Mouse (Mus musculus): ENCODE results near the gene Ptcd1. TPM values are rescaled to one million over a fixed set of nuclear protein-coding genes. Genes with fewer than 3 reads are reported as not detected.
"Not testable (repeated sequence)": the region's sequence is repeated elsewhere in the genome, so short reads cannot be mapped to it uniquely, and the experiment has no call there.

Ptcd1 gene
- 19.4 and 20.9 TPM in 2 replicates for polyA plus RNA-seq (2015; fragmentation: Nextera tagmentation; extraction: Ambion mirVana)

DNA sequence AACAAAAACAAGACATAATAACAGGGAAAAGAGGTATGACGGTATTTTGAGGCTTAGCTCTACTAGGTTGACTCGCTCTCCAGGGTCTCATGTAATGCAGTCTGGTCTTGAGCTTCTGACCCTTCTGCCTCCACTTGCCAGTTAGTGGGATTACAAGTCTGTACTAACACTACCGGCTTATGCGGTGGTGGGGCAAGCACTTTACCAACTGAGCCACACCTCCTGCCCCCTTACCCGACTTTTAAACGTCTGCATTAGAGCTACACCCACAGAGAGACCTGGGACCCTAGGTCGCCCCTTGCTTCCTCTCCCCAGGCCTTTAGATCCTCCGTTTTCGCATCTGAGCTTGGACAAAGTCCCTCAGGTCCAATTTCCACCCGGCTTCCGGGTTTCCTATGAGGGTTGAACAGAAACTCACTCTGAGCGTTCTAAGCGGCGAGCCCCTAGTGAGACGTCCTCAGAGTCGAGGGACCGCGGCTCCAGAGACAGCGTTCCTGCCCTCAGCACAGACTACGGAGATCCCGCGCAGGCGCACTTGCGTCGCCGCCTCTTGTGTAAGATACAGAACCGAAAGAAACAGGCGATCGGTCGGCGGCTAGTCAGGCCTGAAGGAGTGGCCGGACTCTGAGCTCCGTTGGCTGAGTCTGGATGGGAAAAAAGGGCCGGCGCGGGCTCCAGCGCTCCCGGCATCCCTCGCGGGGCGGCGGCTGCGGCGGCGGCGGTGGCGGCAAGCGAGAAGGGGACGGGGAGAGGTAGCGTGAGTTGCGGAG lies at the start of gene Ptcd1, which contains the start of gene Cpsf4:
Ptcd1 (minus strand) TSS at position 573 of the 770 bp plus-strand sequence.
Cpsf4 (plus strand) TSS at position 678 of the 770 bp plus-strand sequence.
- peak; percentile 95 for ATAC-seq (ENCODE audit: insufficient number of reproducible peaks, insufficient read depth, low FRiP score, low TSS enrichment, low read depth)
- peak within 1 kb of the TSS; percentile 92 for H3K4me2 ChIP-seq
- WGBS = under 1% methylated on average over 51 of the region's 51 CpGs
- peak within 1 kb of the TSS; percentile 88 for H3K27ac ChIP-seq
- H3K4me3 ChIP-seq = peak within 1 kb of the TSS; percentile 94
- H3K27me3 ChIP-seq = no peaks in the 10 kb centered on the region
- peaks cover 48% of the 10 kb centered on the region for H3K36me3 ChIP-seq
- peak within 1 kb of the TSS; percentile 95 for H3K9ac ChIP-seq
- no peaks in the 10 kb centered on the region for H3K9me3 ChIP-seq
- H3K4me1 ChIP-seq = peaks cover 22% of the 10 kb centered on the region

DNA sequence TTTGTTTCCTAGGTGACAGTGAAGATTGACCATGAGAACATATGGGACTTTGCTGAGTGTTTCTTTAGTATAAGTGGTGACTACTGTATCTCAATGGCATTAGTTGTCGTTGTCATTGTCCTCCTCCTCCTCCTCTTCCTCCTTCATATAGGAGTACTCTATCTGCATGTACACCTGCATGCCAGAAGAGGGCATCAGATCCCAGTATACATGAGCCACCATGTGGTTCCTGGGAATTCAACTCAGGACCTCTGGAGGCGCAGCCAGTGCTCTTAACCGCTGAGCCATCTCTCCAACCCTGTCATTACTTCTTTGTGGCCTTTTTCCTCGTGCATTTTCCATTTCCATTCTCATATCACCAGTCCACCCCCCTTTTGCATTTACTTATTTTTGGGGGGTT lies 47.8 kb upstream of the Ptcd1 start:
- Histone ChIP-seq H3K36me3 (peaks cover 80% of the 10 kb centered on the region), H3K27me3 (no peaks in the 10 kb centered on the region), H3K9ac (no peak overlapping the region), H3K4me1 (no peaks in the 10 kb centered on the region), H3K27ac (no peak overlapping the region), H3K4me2 (no peak overlapping the region), H3K9me3 (no peaks in the 10 kb centered on the region), H3K4me3 (no peak overlapping the region)
- 59% methylated on average over 4 of the region's 4 CpGs for WGBS
- no peak for ATAC-seq (ENCODE audit: insufficient number of reproducible peaks, insufficient read depth, low FRiP score, low TSS enrichment, low read depth)

- Histone ChIP-seq H3K9ac (no peak overlapping the region), H3K27ac (no peak overlapping the region), H3K4me1 (no peaks in the 10 kb centered on the region), H3K4me3 (no peak overlapping the region), H3K27me3 (no peaks in the 10 kb centered on the region), H3K9me3 (no peaks in the 10 kb centered on the region), H3K4me2 (no peak overlapping the region), H3K36me3 (peaks cover 79% of the 10 kb centered on the region)
- 97% methylated on average over 3 of the region's 3 CpGs for WGBS
- no peak for ATAC-seq (ENCODE audit: insufficient number of reproducible peaks, insufficient read depth, low FRiP score, low TSS enrichment, low read depth)
Observed at GRCm38 (mm10) chr5:145213505-145213904, 46.6 kb upstream of the Ptcd1 start.

- no peak for ATAC-seq (ENCODE audit: insufficient number of reproducible peaks, insufficient read depth, low FRiP score, low TSS enrichment, low read depth)
- Histone ChIP-seq H3K4me3 (no peak overlapping the region), H3K27ac (no peak overlapping the region), H3K9ac (no peak overlapping the region), H3K4me2 (no peak overlapping the region), H3K27me3 (no peaks in the 10 kb centered on the region), H3K36me3 (peaks cover 73% of the 10 kb centered on the region), H3K4me1 (no peaks in the 10 kb centered on the region), H3K9me3 (no peaks in the 10 kb centered on the region)
- WGBS = 87% methylated on average over 4 of the region's 4 CpGs
Observed at GRCm38 (mm10) chr5:145212216-145212615, 45.3 kb upstream of the Ptcd1 start.

- Histone ChIP-seq H3K4me3 (no peak overlapping the region), H3K36me3 (peaks cover 80% of the 10 kb centered on the region), H3K4me1 (no peaks in the 10 kb centered on the region), H3K9ac (no peak overlapping the region), H3K4me2 (no peak overlapping the region), H3K27me3 (no peaks in the 10 kb centered on the region), H3K27ac (no peak overlapping the region), H3K9me3 (no peaks in the 10 kb centered on the region)
- no peak for ATAC-seq (ENCODE audit: insufficient number of reproducible peaks, insufficient read depth, low FRiP score, low TSS enrichment, low read depth)
- WGBS = 95% methylated on average over 4 of the region's 4 CpGs
Observed at GRCm38 (mm10) chr5:145211340-145211739, 44.4 kb upstream of the Ptcd1 start.

- H3K4me3 ChIP-seq; H3K9me3 ChIP-seq; H3K27me3 ChIP-seq; H3K27ac ChIP-seq; H3K9ac ChIP-seq; ATAC-seq (ENCODE audit: insufficient number of reproducible peaks, insufficient read depth, low FRiP score, low TSS enrichment, low read depth); H3K4me2 ChIP-seq: not testable (repeated sequence)
- WGBS = 44% methylated on average over 11 of the region's 11 CpGs
- Histone ChIP-seq H3K4me1 (peaks cover 12% of the 10 kb centered on the region), H3K36me3 (peaks cover 59% of the 10 kb centered on the region)
Observed at GRCm38 (mm10) chr5:145208391-145208790, 41.5 kb upstream of the Ptcd1 start.

DNA sequence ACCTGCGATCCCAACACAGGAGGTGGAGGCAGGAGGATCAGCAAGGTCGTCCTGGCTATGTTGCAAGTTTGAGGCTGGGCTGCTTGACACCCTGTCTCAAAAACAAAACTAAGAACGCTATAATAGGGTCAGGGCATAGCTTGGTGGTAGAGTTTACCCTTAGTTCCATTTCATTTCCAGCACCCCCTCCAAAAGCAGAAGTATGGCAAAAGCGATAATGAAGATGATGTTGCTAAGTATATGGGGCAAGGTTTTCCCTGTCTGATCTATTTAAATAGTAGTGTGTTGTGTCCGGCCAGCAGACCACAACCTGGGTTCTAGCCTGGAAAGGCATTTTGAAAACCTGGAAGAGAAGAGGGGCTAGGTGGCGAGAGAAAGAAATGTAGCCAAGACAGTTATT lies 41.0 kb upstream of the Ptcd1 start:
- H3K4me2 ChIP-seq = no peak overlapping the region
- no peaks in the 10 kb centered on the region for H3K9me3 ChIP-seq
- H3K4me1 ChIP-seq = peaks cover 12% of the 10 kb centered on the region
- H3K27me3 ChIP-seq = no peaks in the 10 kb centered on the region
- no peak overlapping the region for H3K9ac ChIP-seq
- WGBS = 82% methylated on average over 6 of the region's 6 CpGs
- no peak overlapping the region for H3K4me3 ChIP-seq
- ATAC-seq (ENCODE audit: insufficient number of reproducible peaks, insufficient read depth, low FRiP score, low TSS enrichment, low read depth) = no peak
- H3K27ac ChIP-seq = no peak overlapping the region
- peaks cover 55% of the 10 kb centered on the region for H3K36me3 ChIP-seq

DNA sequence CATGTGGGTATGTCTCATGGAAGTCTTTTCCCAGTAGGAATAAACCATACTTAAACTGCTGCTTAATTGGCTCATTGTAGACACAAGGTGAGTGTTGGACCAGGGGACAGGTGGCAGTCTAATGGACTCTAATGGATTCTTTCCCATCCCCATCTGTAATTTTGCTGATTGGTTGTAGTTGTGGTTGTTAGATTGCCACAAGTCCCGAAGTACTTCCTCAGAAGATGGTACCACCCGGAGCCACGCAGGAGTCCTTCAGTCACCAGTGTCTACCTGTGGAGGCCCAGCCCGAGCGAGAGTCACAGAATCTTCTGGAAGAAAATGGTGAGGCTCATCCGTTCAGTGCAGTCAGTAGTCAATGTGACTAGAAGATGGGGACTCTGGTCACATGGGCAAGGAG lies 40.5 kb upstream of the Ptcd1 start:
- WGBS = 94% methylated on average over 6 of the region's 6 CpGs
- Histone ChIP-seq H3K36me3 (peaks cover 49% of the 10 kb centered on the region), H3K9me3 (no peaks in the 10 kb centered on the region), H3K4me1 (peaks cover 12% of the 10 kb centered on the region), H3K27me3 (no peaks in the 10 kb centered on the region), H3K9ac (no peak overlapping the region), H3K4me2 (no peak overlapping the region), H3K27ac (no peak overlapping the region), H3K4me3 (no peak overlapping the region)
- no peak for ATAC-seq (ENCODE audit: insufficient number of reproducible peaks, insufficient read depth, low FRiP score, low TSS enrichment, low read depth)

DNA sequence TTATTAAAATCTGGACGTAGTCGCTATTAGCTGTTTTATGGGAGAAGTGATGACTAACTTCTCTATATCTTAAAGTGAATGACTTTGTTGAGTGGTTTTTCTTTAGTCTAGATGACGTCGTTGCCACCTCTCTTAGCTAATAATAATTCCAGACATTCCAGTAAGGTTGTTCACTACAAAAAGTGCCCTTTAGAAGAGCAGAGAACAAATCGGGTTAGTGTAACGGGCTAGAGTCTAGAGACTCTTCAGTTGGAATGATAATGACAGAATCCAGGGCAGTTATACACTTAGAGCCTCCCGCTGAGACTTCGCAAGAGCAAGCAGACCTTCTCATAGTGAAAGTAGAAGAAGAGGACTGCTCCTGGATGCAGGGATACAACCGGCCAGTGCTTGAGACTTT lies 38.1 kb upstream of the Ptcd1 start:
- Histone ChIP-seq H3K27ac (0 out of 2 replicates have a peak overlapping the region, but pooled peaks have one; percentile 22), H3K36me3 (peaks cover 26% of the 10 kb centered on the region), H3K4me3 (peak overlapping the region; percentile 59), H3K9me3 (no peaks in the 10 kb centered on the region), H3K4me2 (peak overlapping the region; percentile 59), H3K27me3 (no peaks in the 10 kb centered on the region), H3K4me1 (peaks cover 23% of the 10 kb centered on the region), H3K9ac (peak overlapping the region; percentile 65)
- ATAC-seq (ENCODE audit: insufficient number of reproducible peaks, insufficient read depth, low FRiP score, low TSS enrichment, low read depth) = no peak
- WGBS = 26% methylated on average over 9 of the region's 9 CpGs

- Histone ChIP-seq H3K4me2 (peak within 1 kb of the TSS; percentile 59), H3K4me3 (peak within 1 kb of the TSS; percentile 59), H3K9me3 (no peaks in the 10 kb centered on the region), H3K27me3 (no peaks in the 10 kb centered on the region), H3K4me1 (peaks cover 23% of the 10 kb centered on the region), H3K36me3 (peaks cover 18% of the 10 kb centered on the region), H3K27ac (peak within 1 kb of the TSS; percentile 93), H3K9ac (peak within 1 kb of the TSS; percentile 73)
- under 1% methylated on average over 22 of the region's 22 CpGs for WGBS
- ATAC-seq (ENCODE audit: insufficient number of reproducible peaks, insufficient read depth, low FRiP score, low TSS enrichment, low read depth) = peak; percentile 96
Observed at GRCm38 (mm10) chr5:145203936-145204691, 37.2 kb upstream of the Ptcd1 start, which contains the start of gene Zkscan5. Gene Zkscan5, plus strand, starts transcription at chr5:145204562.

DNA sequence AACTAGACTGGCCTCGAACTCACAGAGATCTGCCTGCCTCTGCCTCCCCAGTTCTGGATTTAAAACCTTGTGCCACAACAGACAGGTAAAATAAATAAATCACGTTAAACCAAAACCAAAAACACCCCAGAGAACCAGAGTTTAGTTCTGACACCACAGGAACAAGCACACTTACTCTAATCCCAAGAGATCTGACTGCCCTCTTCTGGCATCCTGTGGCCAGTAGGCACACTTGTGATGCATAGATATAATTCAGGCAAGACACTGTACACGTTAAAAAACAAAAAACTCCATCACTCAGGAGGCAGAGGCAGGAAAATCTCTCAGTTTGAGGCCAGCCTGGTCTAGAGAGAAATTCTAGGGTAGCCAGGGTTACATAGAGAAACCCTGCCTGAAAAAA lies 35.5 kb upstream of the Ptcd1 start:
- peaks cover 23% of the 10 kb centered on the region for H3K4me1 ChIP-seq
- peaks cover 11% of the 10 kb centered on the region; the same call in 1 of the 2 replicates for H3K36me3 ChIP-seq
- H3K4me3 ChIP-seq = no peak overlapping the region
- no peaks in the 10 kb centered on the region for H3K9me3 ChIP-seq
- H3K27ac ChIP-seq = no peak overlapping the region
- ATAC-seq (ENCODE audit: insufficient number of reproducible peaks, insufficient read depth, low FRiP score, low TSS enrichment, low read depth) = no peak
- H3K9ac ChIP-seq = no peak overlapping the region
- no peak overlapping the region for H3K4me2 ChIP-seq
- H3K27me3 ChIP-seq = no peaks in the 10 kb centered on the region
- WGBS = 53% methylated on average over 3 of the region's 3 CpGs
